Mouse (Mus musculus) c-Kit-negative CD71-positive TER-119-positive erythroid progenitor cells, embryonic 14.5 days (primary cell): ENCODE measurements around the gene Snapc4.
"Not testable (repeated sequence)": the region's sequence is repeated elsewhere in the genome, so short reads cannot be mapped to it uniquely, and the experiment has no call there.

Experiments
- DNase-seq: peaks from one replicate; pipeline ENCODE4 v3.0.0-alpha.2; 2013; ENCODE audit warnings: low read depth, low spot score

The Snapc4 gene

DNA sequence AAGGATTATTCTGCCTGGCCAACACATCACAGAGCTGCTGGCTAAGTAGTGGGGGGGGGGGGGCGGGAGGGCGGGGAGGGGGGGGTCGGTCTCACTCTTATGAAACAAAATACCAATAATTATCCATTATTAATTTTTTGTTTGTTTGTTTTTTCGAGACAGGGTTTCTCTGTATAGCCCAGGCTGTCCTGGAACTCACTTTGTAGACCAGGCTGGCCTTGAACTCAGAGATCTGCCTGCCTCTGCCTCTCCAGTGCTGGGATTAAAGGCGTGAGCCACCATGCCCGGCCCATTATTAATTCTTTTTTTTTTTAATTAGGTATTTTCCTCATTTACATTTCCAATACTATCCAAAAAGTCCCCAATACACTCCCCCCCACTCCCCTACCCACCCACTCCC is 418 bp upstream of the Snapc4 start:
- DNase-seq = not testable (repeated sequence)

- DNase-seq = no peak
Measured at GRCm38 (mm10) chr2:26372396-26372795, 8.1 kb downstream of the Snapc4 start.

GRCm38 (mm10) chr2:26368572-26368971 is 11.9 kb downstream of the Snapc4 start:
- DNase-seq = no peak

DNA sequence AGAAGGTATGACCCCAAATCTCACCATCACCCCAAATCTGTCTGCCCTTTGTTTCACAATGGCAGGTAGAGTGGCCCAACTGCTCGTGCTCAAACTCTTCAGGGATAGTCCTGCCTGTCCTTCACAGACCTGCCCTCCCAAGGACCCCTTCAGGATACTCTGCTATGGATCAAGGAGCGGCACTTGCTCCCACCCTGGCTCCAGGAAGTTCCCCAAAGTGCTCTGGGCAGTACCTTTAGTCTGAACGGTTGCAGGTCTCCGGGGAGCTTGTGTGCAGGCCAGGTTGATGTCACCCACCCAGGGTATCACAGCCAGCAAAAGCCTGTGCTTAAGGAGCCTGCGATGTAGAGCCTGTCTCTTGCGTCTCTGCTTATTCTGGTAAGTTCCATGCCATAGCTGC is 12.5 kb downstream of the Snapc4 start:
- no peak for DNase-seq

DNA sequence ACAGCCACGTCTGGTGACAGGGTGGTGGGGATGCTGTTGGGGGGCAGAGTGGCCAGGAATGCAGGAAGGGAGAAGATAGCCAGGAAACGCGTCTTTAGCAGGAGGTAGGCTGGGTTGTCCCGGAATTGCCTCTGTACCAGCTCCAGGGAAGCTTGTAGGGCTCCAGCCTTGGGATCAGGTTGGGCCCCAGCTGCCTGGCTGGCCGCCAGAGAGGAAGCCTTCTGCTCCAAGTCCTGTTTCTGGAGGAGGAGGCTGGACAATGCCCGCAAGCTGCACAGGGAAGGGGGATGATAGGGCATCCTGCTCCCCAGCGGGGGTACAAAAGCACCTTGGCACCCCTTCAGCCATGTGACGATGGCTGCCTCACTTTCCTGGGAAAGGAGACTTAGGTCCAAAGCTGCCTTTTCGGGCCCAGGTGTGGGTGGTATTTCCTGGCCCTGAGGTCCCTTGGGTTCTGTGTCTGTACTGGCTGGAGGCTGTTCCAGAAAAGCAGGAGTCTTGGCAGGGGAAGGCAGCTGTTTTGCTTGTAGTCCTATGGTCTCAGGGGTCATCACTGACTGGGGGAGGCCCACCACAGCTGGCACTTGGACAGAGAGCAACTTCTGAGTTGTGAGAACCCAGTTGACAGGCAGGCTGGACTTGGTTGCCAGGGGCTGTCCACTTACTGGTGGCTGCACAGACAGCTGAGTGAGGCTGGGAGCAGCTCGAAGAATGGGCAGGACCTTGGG is 15.6 kb downstream of the Snapc4 start:
- no peak for DNase-seq

DNA sequence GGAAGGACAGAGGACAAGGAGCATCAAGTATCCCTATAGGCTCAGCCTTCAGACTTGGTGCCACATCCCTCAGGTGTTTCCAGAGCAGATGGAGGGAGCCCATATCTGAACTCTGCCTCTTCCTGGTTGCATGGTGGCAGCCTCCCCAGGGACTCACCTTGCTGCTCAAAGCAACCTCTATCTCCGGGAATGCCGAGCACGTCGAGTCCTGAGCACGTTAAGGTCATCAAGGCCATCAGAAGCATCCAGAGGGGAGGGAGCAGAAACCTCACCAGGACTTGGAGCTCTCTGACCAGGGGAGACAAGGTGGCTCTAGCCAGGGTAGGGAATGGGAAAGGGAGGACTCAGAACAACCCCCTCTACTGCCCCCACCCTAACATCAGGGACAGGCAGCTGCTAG is 17.0 kb downstream of the Snapc4 start:
- no peak for DNase-seq

DNA sequence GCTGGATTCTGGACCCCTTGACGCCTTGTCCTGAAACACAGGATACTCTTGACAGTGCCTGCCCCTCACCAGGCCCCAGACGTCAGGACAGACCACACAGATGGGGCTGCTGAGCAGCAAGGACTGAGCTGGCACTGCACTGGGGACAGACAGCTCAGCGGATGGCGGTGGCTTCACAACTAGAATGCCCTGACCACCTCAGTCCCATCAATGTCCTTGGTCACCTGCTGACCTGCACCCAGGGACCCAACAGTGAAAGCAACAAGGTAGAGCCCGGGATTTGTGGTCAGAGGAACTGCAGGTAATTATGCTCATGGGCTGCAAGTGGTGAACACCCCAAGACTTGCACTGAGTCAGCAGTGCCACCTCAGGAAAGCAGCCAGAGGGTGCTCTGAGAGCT is 17.5 kb downstream of the Snapc4 start:
- no peak for DNase-seq

- no peak for DNase-seq
Measured at GRCm38 (mm10) chr2:26360772-26361171, 19.7 kb downstream of the Snapc4 start, which contains the start of gene Card9. Gene Card9 (minus strand): TSS chr2:26360918.

DNA sequence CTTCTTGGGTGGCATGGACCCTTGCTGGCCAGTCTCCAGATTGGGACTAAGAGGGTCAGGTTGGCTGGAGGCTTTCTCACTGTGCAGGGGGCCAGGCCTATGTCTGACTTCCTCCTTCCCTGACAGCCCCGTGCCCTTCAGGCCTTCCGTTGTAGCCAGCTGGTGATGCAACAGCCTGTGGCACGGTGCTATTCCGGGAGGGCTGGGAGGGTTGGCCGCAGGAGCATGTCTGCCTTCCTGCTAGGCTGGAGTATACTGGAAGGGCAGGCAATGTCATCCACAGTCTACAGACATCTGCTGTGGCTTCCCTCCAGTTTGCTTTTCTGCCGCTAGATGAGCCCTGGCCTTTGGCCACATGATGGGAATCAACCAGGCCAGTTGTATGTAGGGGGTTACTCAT is 20.5 kb downstream of the Snapc4 start:
- no peak for DNase-seq

- DNase-seq = no peak
Measured at GRCm38 (mm10) chr2:26358667-26359320, 21.7 kb downstream of the Snapc4 start.

DNA sequence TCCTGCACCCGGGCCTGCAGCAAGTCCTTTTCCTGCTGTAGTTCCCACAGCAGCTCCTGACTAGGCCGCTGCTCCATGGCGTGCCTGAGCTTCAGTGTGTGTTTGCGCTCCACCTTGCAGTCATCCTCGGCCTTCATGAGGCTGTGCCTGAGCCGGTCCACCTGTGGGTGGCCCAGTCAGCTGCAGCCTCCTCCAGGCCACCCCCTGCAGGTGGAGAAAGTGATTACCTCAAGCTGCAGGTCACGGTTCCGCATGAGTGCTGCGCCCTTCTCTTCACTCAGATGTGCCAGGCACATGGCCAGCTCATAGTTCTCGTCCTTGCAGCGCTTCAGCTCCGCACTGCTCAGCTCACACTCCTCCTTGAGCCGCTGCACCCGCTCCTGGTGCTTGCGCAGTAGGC is 23.0 kb downstream of the Snapc4 start:
- no peak for DNase-seq

- no peak for DNase-seq
Measured at GRCm38 (mm10) chr2:26356678-26357077, 23.8 kb downstream of the Snapc4 start.

DNA sequence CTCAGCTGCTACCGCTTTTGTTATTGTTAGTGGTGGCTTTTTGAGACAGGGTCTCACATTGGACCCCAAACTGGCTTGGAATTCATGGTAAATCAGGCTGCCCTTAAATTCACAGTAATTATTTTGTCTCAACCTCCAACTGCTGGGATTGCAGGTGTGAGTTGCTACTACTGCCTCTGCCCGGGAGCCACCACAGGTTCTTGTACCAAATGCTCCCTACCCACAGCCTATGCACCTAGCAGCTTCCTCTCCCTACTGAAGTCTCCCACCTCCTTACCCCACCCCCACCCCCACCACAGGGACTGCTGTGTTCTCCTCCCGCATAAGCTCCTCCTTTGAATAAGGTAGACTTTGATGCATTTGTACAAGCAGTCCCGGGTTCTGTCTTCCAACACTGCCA is 24.2 kb downstream of the Snapc4 start:
- no peak for DNase-seq

- no peak for DNase-seq
Measured at GRCm38 (mm10) chr2:26354401-26354800, 26.1 kb downstream of the Snapc4 start.

DNA sequence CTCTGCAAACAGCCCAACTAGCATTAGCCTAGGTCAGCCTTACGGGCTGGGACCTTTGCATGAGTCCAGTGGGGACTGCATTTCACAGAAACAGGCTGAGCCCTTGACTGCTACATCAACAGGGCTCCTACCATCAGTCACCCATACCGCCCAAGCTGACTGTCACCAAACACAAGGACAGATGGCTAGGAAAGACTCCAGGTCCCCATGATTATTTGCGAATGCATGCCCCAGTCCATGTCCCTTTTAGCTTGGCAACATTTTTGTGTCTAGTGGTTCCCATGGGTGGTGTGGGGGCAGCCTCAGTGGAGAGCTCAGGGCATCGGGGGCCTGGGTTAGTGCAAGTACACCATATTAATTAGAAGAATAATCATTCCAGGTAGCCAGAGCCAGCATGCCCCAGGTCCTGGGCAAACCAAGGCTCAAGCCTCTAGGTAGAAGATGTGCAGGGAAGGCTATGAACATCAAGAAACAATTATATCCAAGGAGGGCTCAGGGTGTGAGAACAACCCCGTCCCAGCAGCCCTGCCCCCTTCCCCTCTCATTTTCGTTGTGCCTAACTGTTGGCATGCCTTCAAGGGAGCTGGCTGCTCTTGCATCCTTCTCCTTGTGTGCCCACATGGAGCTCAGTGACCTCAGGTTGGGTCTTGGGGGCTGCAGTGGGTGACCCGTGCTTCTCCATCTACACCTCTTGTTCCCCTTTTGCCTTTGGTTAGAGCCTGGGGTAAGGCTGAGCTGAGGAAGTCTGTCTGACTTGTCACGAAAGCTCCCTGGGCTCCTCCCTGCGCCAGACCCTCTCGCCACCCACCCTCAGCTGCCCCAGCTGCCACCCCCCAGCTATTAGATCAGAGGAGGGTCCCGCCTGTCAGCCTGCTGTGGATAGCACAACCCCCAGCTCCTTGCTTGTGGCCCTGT is 27.1 kb downstream of the Snapc4 start:
- DNase-seq = no peak

DNA sequence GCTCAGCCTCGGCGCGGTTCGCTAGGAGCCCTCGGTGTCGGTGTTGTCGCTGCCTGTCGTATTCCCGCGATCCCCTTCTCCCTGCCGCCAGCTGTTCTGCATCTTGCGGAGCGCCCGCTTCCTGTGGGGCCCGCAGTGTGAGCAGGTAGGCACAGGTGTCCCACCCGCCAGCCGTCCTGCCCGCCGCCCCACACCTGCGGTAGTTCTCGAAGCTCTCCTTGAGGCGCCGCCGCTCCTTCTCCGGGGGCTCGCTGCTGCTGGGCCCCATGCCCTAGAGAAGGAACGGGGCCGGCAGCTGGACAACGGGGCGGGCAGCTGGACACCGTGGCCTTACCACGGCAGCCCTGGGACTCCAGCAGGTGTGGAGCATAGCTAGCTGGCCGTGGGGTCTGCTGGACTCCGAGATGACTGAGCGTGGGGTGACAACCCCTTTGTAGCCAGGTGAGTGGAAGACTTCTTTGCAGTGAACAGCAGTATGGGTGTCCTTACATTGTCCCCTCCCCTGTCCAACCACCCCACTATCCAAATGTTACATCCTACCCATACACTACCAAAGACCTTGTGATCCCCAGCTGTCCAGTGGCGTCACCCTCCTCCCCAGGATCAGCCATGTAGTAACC is 28.1 kb downstream of the Snapc4 start:
- peak; percentile 20 for DNase-seq

GRCm38 (mm10) chr2:26351358-26352290 is 28.8 kb downstream of the Snapc4 start, which contains the start of gene Dnlz:
Gene Dnlz (minus strand): TSS chr2:26352110.
- DNase-seq = peak; percentile 72

- DNase-seq = no peak
Measured at GRCm38 (mm10) chr2:26348241-26348640, 32.2 kb downstream of the Snapc4 start.

DNA sequence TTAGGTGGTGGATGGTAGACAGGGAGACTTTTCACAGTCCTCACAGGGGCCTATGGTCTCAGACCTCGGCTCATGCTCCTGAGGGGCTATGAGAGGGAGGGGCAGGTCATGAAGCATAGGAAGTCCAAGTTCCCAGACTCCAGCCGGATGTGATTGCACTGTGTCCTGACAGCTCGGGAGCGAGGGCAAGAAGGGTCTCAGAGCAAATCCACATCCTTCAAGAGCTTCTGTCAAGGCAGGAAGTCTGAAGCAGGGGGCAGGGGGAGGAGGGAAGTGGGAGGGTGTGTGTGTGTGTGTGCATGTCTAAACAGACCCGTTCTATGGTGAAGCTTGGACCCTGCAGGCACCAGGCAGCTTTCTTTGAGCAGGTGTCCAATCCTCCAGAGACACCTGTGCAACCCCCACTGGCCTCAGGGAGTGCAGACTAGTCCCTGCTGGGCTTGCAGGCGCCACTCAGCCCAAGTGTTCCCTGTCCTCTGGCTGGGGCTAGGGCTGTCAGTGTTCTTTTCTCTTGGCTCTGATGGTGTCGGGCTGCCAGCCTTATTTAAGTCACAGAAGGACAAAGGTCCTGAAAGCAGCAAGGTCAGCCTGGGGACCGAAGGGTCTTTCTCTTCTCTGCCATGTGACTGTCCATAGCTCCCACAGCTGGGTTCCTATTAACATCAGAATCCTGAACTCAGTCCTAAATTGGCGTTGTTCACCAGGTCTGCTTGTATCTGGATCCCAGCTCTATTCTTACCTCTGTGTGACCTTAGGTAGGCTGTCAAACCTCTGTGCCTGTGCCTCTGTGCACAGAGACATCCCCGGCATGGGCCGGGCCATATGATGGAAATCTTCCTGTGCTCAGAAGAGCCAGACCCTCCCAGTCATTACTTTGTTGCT is 37.6 kb downstream of the Snapc4 start:
- no peak for DNase-seq

DNA sequence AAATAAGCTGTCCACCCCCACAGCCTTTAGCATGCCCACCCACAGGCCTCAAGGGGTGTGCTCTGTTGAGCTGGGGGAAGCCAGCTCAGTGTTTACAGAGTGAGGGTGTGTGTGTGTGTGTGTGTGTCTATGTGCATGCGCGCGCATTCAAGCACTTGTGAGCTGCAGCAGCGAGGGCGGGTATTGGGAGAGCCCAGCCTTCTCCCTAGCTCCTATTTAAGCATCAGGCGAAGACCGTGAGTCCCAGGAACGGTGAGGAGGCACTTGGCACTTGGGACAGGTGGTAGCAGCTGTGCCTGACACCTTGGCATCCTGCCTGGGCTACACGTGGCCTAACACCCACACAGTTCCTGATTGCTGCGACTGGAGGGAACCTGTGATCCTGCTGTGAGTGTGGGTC is 38.4 kb downstream of the Snapc4 start:
- DNase-seq = no peak
